Mouse (Mus musculus): ENCODE data around the gene Olfr116.

DNA sequence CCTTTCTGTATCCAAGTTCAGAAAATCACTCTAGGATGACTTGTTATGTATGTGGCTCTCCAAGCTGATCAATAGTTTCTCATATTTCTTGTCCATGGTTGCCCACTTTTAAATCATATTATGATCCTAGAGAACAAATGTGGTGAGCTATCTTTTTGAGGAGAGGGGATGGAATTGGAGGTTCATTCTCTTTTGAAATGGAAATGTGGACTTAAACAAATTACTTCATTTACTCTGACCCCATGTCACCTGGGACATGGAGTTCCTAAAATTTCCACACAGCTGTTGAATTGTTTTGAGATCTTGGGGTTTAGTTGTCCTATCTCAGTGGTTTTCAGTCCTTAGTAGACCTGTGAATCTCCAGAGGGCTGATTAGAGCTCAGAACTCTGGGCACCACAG is 49.4 kb downstream of the Olfr116 start, which contains the start of gene Olfr113:
- TF ChIP-seq CTCF (IDR thresholded peaks at IDR 0.05) = no peak
- no peak for TF ChIP-seq EP300 (IDR thresholded peaks at IDR 0.05)

Data from lung, postnatal 0 days (tissue).